Mouse (Mus musculus): ENCODE data around the gene App. TPM values are rescaled to one million over a fixed set of nuclear protein-coding genes. Genes with fewer than 3 reads are reported as not detected.
A peak's percentile ranks its signal among the peaks of the same experiment; 100 is the strongest.

Gene App
- polyA plus RNA-seq, 1 experiment from 2014 or later = 31.3 TPM

DNA sequence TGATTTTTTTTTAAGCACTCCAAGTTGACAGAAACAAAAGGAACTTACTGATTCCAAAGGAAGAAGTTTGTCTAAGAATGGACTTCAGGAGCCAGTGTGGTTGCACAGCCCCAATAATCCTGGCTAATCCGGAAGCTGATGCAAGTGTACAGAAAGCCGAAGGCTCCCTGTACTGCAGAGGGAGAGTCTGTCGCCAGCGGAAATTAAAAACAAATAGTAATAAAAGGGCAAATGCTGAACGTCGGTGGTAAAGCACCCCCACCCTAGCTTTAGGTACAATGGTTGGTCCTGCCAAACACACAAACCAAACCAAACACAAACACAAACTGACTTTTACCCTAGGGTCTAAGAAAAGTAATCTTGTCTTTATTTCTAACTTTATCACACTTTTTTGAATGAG, 98.7 kb downstream of the App start:
- Histone ChIP-seq H3K36me3 (replicated peaks; ENCODE audit: insufficient read depth, low read length) (peaks cover 3% of the 10 kb centered on the region; the same call in 1 of the 2 replicates), H3K9me3 (ENCODE audit: low read length) (no peaks in the 10 kb centered on the region), H3K9ac (replicated peaks) (no peak overlapping the region), H3K27ac (ENCODE audit: low read depth) (peak overlapping the region; percentile 29), H3K4me1 (ENCODE audit: insufficient read depth) (peaks cover 5% of the 10 kb centered on the region), H3K4me2 (ENCODE audit: low read depth, low read length) (0 out of 2 replicates have a peak overlapping the region, but pooled peaks have one; percentile 9), H3K27me3 (ENCODE audit: insufficient read depth, low read length) (no peaks in the 10 kb centered on the region), H3K4me3 (ENCODE audit: low read depth, low read length) (no peak overlapping the region)
- TF ChIP-seq EP300 (IDR thresholded peaks at IDR 0.05; ENCODE audit: low read depth) (no peak), CTCF (IDR thresholded peaks at IDR 0.05; ENCODE audit: low read depth) (no peak)
- 65% methylated on average over 6 of the region's 6 CpGs for WGBS (ENCODE audit: insufficient replicate concordance)
- peak; percentile 73 for ATAC-seq
- no peak for DNase-seq

DNA sequence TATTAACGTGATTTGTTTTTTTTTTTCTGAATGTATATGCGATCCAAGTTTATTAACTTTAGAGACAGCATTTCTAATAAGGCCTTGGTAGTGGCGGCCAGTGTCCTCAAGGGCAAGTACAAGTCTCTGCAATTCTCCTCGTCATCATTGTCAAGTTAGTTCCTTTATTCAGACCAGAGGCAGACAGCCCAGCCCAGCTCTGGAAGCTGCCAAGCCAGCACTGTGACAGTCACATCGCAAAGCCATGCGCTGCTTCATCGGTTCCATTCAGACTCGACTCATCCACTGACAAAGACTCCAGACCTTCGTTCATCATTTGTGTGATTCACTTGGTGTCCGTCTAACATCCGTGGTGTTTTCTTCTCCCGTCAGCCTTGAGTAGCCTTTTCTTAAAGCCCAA, 100.9 kb downstream of the App start:
- Histone ChIP-seq H3K27ac (ENCODE audit: low read depth) (peak overlapping the region; percentile 34; the same call in 1 of the 2 replicates), H3K27me3 (ENCODE audit: insufficient read depth, low read length) (no peaks in the 10 kb centered on the region), H3K9me3 (ENCODE audit: low read length) (no peaks in the 10 kb centered on the region), H3K4me3 (ENCODE audit: low read depth, low read length) (no peak overlapping the region), H3K4me2 (ENCODE audit: low read depth, low read length) (peak overlapping the region; percentile 4; the same call in 1 of the 2 replicates), H3K4me1 (ENCODE audit: insufficient read depth) (peaks cover 5% of the 10 kb centered on the region), H3K9ac (replicated peaks) (no peak overlapping the region), H3K36me3 (replicated peaks; ENCODE audit: insufficient read depth, low read length) (peaks cover 3% of the 10 kb centered on the region; the same call in 1 of the 2 replicates)
- no peak for TF ChIP-seq CTCF (IDR thresholded peaks at IDR 0.05; ENCODE audit: low read depth)
- no peak for TF ChIP-seq EP300 (IDR thresholded peaks at IDR 0.05; ENCODE audit: low read depth)
- DNase-seq = no peak
- WGBS (ENCODE audit: insufficient replicate concordance) = 68% methylated on average over 12 of the region's 12 CpGs
- no peak for ATAC-seq

DNA sequence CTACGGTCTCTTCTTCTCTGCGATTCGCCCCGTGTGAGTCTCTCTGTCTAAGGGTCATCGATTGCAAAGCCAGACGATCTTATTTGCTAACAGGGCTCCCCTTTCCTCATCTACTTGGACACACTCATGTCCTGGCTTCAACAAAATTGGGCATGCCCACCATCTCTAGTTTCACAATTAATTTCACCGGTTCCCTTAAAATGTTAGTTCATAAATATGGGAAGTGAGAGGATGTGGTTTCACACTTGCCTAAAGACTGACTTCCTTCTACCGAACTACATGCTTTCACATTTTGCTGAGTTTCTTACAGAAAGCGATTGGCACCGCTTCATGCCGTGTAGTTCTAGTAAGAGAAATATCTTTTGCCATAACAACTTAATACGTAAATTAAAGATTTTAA, 101.8 kb downstream of the App start:
- WGBS (ENCODE audit: insufficient replicate concordance) = 57% methylated on average over 12 of the region's 12 CpGs
- DNase-seq (no peak), ATAC-seq (no peak)
- no peak overlapping the region for H3K4me3 ChIP-seq (ENCODE audit: low read depth, low read length)
- no peak overlapping the region for H3K9ac ChIP-seq (replicated peaks)
- H3K4me1 ChIP-seq (ENCODE audit: insufficient read depth) = peaks cover 5% of the 10 kb centered on the region
- H3K36me3 ChIP-seq (replicated peaks; ENCODE audit: insufficient read depth, low read length) = peaks cover 2% of the 10 kb centered on the region; the same call in 1 of the 2 replicates
- no peaks in the 10 kb centered on the region for H3K27me3 ChIP-seq (ENCODE audit: insufficient read depth, low read length)
- TF ChIP-seq CTCF (IDR thresholded peaks at IDR 0.05; ENCODE audit: low read depth) (no peak), EP300 (IDR thresholded peaks at IDR 0.05; ENCODE audit: low read depth) (no peak)
- H3K9me3 ChIP-seq (ENCODE audit: low read length) = no peaks in the 10 kb centered on the region
- peak overlapping the region; percentile 34; the same call in 1 of the 2 replicates for H3K27ac ChIP-seq (ENCODE audit: low read depth)
- H3K4me2 ChIP-seq (ENCODE audit: low read depth, low read length) = peak overlapping the region; percentile 4; the same call in 1 of the 2 replicates

DNA sequence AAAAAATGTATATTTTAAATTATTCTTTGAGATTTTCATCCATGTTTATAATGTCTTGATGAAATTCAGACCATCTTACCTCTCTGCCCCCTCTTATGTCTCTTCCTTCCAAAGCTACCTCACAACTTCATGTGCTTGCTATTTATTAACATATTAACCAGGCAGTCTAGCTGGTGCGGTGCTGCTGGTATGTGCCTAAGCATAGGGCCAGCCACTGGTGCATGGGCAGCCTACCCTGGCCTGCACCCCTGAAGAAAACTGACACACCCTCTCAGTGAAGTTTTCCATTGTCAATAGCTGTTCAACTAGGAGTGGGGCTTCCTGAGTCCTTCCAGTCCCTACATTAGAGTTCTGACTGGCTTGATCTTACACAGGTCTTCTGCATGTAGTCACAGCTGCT, 102.3 kb downstream of the App start:
- no peak overlapping the region for H3K4me2 ChIP-seq (ENCODE audit: low read depth, low read length)
- 86% methylated on average over 1 of the region's 1 CpGs for WGBS (ENCODE audit: insufficient replicate concordance)

DNA sequence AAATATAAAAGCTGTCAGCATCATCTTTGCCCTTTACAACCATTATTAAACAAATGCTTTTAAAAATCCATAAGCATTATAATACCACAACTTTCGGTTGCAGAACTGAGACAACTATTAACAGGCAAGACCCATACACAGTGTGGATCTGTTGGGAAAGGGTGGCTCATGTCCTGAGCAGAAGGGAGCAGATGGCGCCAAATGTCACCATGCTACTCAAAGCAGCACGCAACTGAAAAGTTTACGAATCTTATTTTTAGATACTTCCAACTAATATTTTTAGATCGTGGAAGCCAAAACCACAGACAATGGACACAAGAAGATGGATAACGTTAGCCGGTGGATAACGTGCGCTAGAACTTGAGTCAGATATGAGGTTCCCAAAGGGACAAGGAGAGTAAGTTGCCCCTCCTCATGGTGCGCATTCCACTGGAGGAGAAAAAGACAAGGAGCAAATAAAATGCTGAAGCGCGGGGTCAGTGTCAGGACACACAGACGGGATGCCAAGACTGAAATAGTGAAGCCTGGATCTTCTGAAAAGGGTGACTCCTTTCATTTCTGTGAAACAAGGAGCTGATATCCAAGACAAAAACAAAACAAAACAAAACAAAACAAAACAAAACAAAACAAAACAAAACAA, 106.2 kb downstream of the App start:
- no peaks in the 10 kb centered on the region for H3K4me1 ChIP-seq (ENCODE audit: insufficient read depth)
- no peaks in the 10 kb centered on the region for H3K36me3 ChIP-seq (replicated peaks; ENCODE audit: insufficient read depth, low read length)
- H3K4me2 ChIP-seq (ENCODE audit: low read depth, low read length) = no peak overlapping the region
- no peak overlapping the region for H3K9ac ChIP-seq (replicated peaks)
- 80% methylated on average over 13 of the region's 13 CpGs for WGBS (ENCODE audit: insufficient replicate concordance)
- H3K27ac ChIP-seq (ENCODE audit: low read depth) = no peak overlapping the region
- DNase-seq (no peak), ATAC-seq (no peak)
- H3K4me3 ChIP-seq (ENCODE audit: low read depth, low read length) = no peak overlapping the region
- no peaks in the 10 kb centered on the region for H3K27me3 ChIP-seq (ENCODE audit: insufficient read depth, low read length)
- no peak for TF ChIP-seq EP300 (IDR thresholded peaks at IDR 0.05; ENCODE audit: low read depth)
- no peak for TF ChIP-seq CTCF (IDR thresholded peaks at IDR 0.05; ENCODE audit: low read depth)
- H3K9me3 ChIP-seq (ENCODE audit: low read length) = no peaks in the 10 kb centered on the region

More for the DNA sequence above, 102.3 kb downstream of the App start:
- no peak overlapping the region for H3K9ac ChIP-seq (replicated peaks)
- peaks cover 5% of the 10 kb centered on the region for H3K4me1 ChIP-seq (ENCODE audit: insufficient read depth)
- no peaks in the 10 kb centered on the region for H3K9me3 ChIP-seq (ENCODE audit: low read length)
- ATAC-seq (no peak), DNase-seq (no peak)
- TF ChIP-seq CTCF (IDR thresholded peaks at IDR 0.05; ENCODE audit: low read depth) (no peak), EP300 (IDR thresholded peaks at IDR 0.05; ENCODE audit: low read depth) (no peak)
- no peaks in the 10 kb centered on the region for H3K27me3 ChIP-seq (ENCODE audit: insufficient read depth, low read length)
- no peak overlapping the region for H3K4me3 ChIP-seq (ENCODE audit: low read depth, low read length)
- no peak overlapping the region for H3K27ac ChIP-seq (ENCODE audit: low read depth)
- no peaks in the 10 kb centered on the region; the same call in 1 of the 2 replicates for H3K36me3 ChIP-seq (replicated peaks; ENCODE audit: insufficient read depth, low read length)

DNA sequence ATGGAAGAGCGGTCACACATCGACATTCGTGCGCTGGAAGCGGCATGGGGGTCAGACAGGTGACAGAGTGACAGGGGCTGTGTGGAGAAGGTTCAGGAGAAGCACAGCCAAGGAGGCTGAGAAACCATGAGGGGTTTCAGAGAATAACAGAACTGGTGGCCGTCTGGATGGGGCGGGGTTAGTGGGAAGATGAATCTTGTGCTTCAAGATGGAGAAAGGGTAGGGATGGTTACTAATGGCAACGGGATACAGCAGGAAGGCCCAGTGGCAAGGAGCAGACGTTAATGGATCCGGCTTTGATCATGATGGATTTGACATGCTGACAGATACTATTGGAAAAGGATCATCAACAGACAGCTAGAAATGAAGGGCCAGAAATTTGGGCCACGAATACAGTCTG, 107.3 kb downstream of the App start:
- Histone ChIP-seq H3K9ac (replicated peaks) (no peak overlapping the region), H3K9me3 (ENCODE audit: low read length) (no peaks in the 10 kb centered on the region), H3K27ac (ENCODE audit: low read depth) (no peak overlapping the region), H3K36me3 (replicated peaks; ENCODE audit: insufficient read depth, low read length) (no peaks in the 10 kb centered on the region), H3K4me1 (ENCODE audit: insufficient read depth) (no peaks in the 10 kb centered on the region), H3K4me2 (ENCODE audit: low read depth, low read length) (no peak overlapping the region), H3K27me3 (ENCODE audit: insufficient read depth, low read length) (no peaks in the 10 kb centered on the region), H3K4me3 (ENCODE audit: low read depth, low read length) (no peak overlapping the region)
- ATAC-seq (no peak), DNase-seq (no peak)
- 80% methylated on average over 11 of the region's 11 CpGs for WGBS (ENCODE audit: insufficient replicate concordance)
- TF ChIP-seq CTCF (IDR thresholded peaks at IDR 0.05; ENCODE audit: low read depth) (no peak), EP300 (IDR thresholded peaks at IDR 0.05; ENCODE audit: low read depth) (no peak)
